Mouse (Mus musculus): Measurements from ENCODE around the gene Zfp362. TPM values are rescaled to one million over a fixed set of nuclear protein-coding genes. Genes with fewer than 3 reads are reported as not detected.

The Zfp362 gene
- total RNA-seq, 2 experiments from 2014 or later, result 24.3 to 25.4 TPM

- no peak for DNase-seq (ENCODE audit: low spot score in 2 of 2)
These were observed 4.0 kb downstream of the Zfp362 start for GRCm38 (mm10) chr4:128801675-128802465.

GRCm38 (mm10) chr4:128796788-128797187 lies 9.1 kb downstream of the Zfp362 start:
- DNase-seq (ENCODE audit: low spot score in 2 of 2), result no peak

GRCm38 (mm10) chr4:128795596-128795995 lies 10.2 kb downstream of the Zfp362 start:
- DNase-seq (ENCODE audit: low spot score in 2 of 2), result no peak

GRCm38 (mm10) chr4:128794198-128794597 lies 11.6 kb downstream of the Zfp362 start:
- DNase-seq (ENCODE audit: low spot score in 2 of 2), result no peak

- no peak for DNase-seq (ENCODE audit: low spot score in 2 of 2)
These were observed 12.1 kb downstream of the Zfp362 start for GRCm38 (mm10) chr4:128793710-128794109.

GRCm38 (mm10) chr4:128789646-128790045 lies 16.2 kb downstream of the Zfp362 start:
- DNase-seq (ENCODE audit: low spot score in 2 of 2), result no peak

- DNase-seq (ENCODE audit: low spot score in 2 of 2), result no peak
These were observed 17.7 kb downstream of the Zfp362 start for GRCm38 (mm10) chr4:128788108-128788507.

GRCm38 (mm10) chr4:128787023-128787939 lies 18.6 kb downstream of the Zfp362 start:
- no peak for DNase-seq (ENCODE audit: low spot score in 2 of 2)

- no peak for DNase-seq (ENCODE audit: low spot score in 2 of 2)
These were observed 19.8 kb downstream of the Zfp362 start for GRCm38 (mm10) chr4:128785921-128786654.

- DNase-seq (ENCODE audit: low spot score in 2 of 2), result no peak
These were observed 20.8 kb downstream of the Zfp362 start for GRCm38 (mm10) chr4:128784950-128785631.

- no peak for DNase-seq (ENCODE audit: low spot score in 2 of 2)
These were observed 23.2 kb downstream of the Zfp362 start for GRCm38 (mm10) chr4:128782645-128783044.

- no peak for DNase-seq (ENCODE audit: low spot score in 2 of 2)
These were observed 23.8 kb downstream of the Zfp362 start for GRCm38 (mm10) chr4:128782037-128782436.

GRCm38 (mm10) chr4:128777593-128777992 lies 28.3 kb downstream of the Zfp362 start:
- no peak for DNase-seq (ENCODE audit: low spot score in 2 of 2)

- DNase-seq (ENCODE audit: low spot score in 2 of 2), result peak; percentile 31 to 73
These were observed 29.1 kb downstream of the Zfp362 start for GRCm38 (mm10) chr4:128776568-128777289.

GRCm38 (mm10) chr4:128774467-128774866 lies 31.4 kb downstream of the Zfp362 start:
- peak in 1 of 2 experiments; percentile 63 for DNase-seq (ENCODE audit: low spot score in 2 of 2)

- no peak for DNase-seq (ENCODE audit: low spot score in 2 of 2)
These were observed 32.0 kb downstream of the Zfp362 start for GRCm38 (mm10) chr4:128773820-128774219.

- DNase-seq (ENCODE audit: low spot score in 2 of 2), result no peak
These were observed 35.1 kb downstream of the Zfp362 start for GRCm38 (mm10) chr4:128770698-128771097.

GRCm38 (mm10) chr4:128769569-128770355 lies 36.1 kb downstream of the Zfp362 start:
- DNase-seq (ENCODE audit: low spot score in 2 of 2), result no peak

- DNase-seq (ENCODE audit: low spot score in 2 of 2), result no peak
These were observed 37.7 kb downstream of the Zfp362 start for GRCm38 (mm10) chr4:128768120-128768519.
